Mouse (Mus musculus): Measurements from ENCODE around the gene Mtmr10. TPM values are rescaled to one million over a fixed set of nuclear protein-coding genes. Genes with fewer than 3 reads are reported as not detected.

Mtmr10 gene
- polyA plus RNA-seq, 1 experiment: 9.7 TPM

- Histone ChIP-seq H3K27ac (ENCODE audit: insufficient read depth, low read depth, low read length) (no peak overlapping the region), H3K36me3 (ENCODE audit: control insufficient read depth, insufficient read depth, low read length) (no peaks in the 10 kb centered on the region), H3K4me3 (ENCODE audit: insufficient read depth, low read depth, low read length) (no peak overlapping the region), H3K4me1 (ENCODE audit: control insufficient read depth, insufficient read depth, low read length) (peaks cover 3% of the 10 kb centered on the region; the same call in 1 of the 2 replicates), H3K27me3 (replicated peaks; ENCODE audit: control insufficient read depth, insufficient read depth, low read length) (no peaks in the 10 kb centered on the region)
- TF ChIP-seq CTCF (conservative IDR thresholded peaks at IDR 0.05; ENCODE audit: insufficient read depth, insufficient read length, low read depth, low read length) (no peak), POLR2A (IDR thresholded peaks at IDR 0.05; ENCODE audit: low read depth, low read length) (no peak)
- DNase-seq: no peak
- 81% methylated on average over 6 of the region's 6 CpGs for WGBS
Observed at GRCm38 (mm10) chr7:64290431-64290830, 3.0 kb downstream of the Mtmr10 start.

- H3K27ac ChIP-seq (ENCODE audit: insufficient read depth, low read depth, low read length): no peak overlapping the region
- peaks cover 3% of the 10 kb centered on the region; the same call in 1 of the 2 replicates for H3K4me1 ChIP-seq (ENCODE audit: control insufficient read depth, insufficient read depth, low read length)
- TF ChIP-seq POLR2A (IDR thresholded peaks at IDR 0.05; ENCODE audit: low read depth, low read length): no peak
- no peak for TF ChIP-seq CTCF (conservative IDR thresholded peaks at IDR 0.05; ENCODE audit: insufficient read depth, insufficient read length, low read depth, low read length)
- 95% methylated on average over 10 of the region's 10 CpGs for WGBS
- DNase-seq: no peak
- no peaks in the 10 kb centered on the region for H3K36me3 ChIP-seq (ENCODE audit: control insufficient read depth, insufficient read depth, low read length)
- H3K4me3 ChIP-seq (ENCODE audit: insufficient read depth, low read depth, low read length): no peak overlapping the region
- H3K27me3 ChIP-seq (replicated peaks; ENCODE audit: control insufficient read depth, insufficient read depth, low read length): no peaks in the 10 kb centered on the region
Observed at GRCm38 (mm10) chr7:64291722-64292121, 4.3 kb downstream of the Mtmr10 start.

GRCm38 (mm10) chr7:64296286-64297010 lies 9.0 kb downstream of the Mtmr10 start:
- Histone ChIP-seq H3K36me3 (ENCODE audit: control insufficient read depth, insufficient read depth, low read length) (no peaks in the 10 kb centered on the region; the same call in 1 of the 2 replicates), H3K27me3 (replicated peaks; ENCODE audit: control insufficient read depth, insufficient read depth, low read length) (no peaks in the 10 kb centered on the region), H3K4me3 (ENCODE audit: insufficient read depth, low read depth, low read length) (no peak overlapping the region), H3K27ac (ENCODE audit: insufficient read depth, low read depth, low read length) (no peak overlapping the region), H3K4me1 (ENCODE audit: control insufficient read depth, insufficient read depth, low read length) (no peaks in the 10 kb centered on the region)
- no peak for DNase-seq
- 67% methylated on average over 5 of the region's 5 CpGs for WGBS
- TF ChIP-seq CTCF (conservative IDR thresholded peaks at IDR 0.05; ENCODE audit: insufficient read depth, insufficient read length, low read depth, low read length) (no peak), POLR2A (IDR thresholded peaks at IDR 0.05; ENCODE audit: low read depth, low read length) (no peak)

GRCm38 (mm10) chr7:64310241-64310640 lies 22.8 kb downstream of the Mtmr10 start:
- 84% methylated on average over 7 of the region's 7 CpGs for WGBS
- Histone ChIP-seq H3K4me3 (ENCODE audit: insufficient read depth, low read depth, low read length) (no peak overlapping the region), H3K27ac (ENCODE audit: insufficient read depth, low read depth, low read length) (no peak overlapping the region), H3K4me1 (ENCODE audit: control insufficient read depth, insufficient read depth, low read length) (peaks cover 3% of the 10 kb centered on the region; the same call in 1 of the 2 replicates), H3K36me3 (ENCODE audit: control insufficient read depth, insufficient read depth, low read length) (no peaks in the 10 kb centered on the region; the same call in 1 of the 2 replicates), H3K27me3 (replicated peaks; ENCODE audit: control insufficient read depth, insufficient read depth, low read length) (no peaks in the 10 kb centered on the region)
- TF ChIP-seq CTCF (conservative IDR thresholded peaks at IDR 0.05; ENCODE audit: insufficient read depth, insufficient read length, low read depth, low read length): no peak
- TF ChIP-seq POLR2A (IDR thresholded peaks at IDR 0.05; ENCODE audit: low read depth, low read length): no peak
- DNase-seq: no peak

- TF ChIP-seq CTCF (conservative IDR thresholded peaks at IDR 0.05; ENCODE audit: insufficient read depth, insufficient read length, low read depth, low read length): no peak
- TF ChIP-seq POLR2A (IDR thresholded peaks at IDR 0.05; ENCODE audit: low read depth, low read length): no peak
- no peaks in the 10 kb centered on the region for H3K27me3 ChIP-seq (replicated peaks; ENCODE audit: control insufficient read depth, insufficient read depth, low read length)
- no peaks in the 10 kb centered on the region; the same call in 1 of the 2 replicates for H3K36me3 ChIP-seq (ENCODE audit: control insufficient read depth, insufficient read depth, low read length)
- H3K4me3 ChIP-seq (ENCODE audit: insufficient read depth, low read depth, low read length): no peak overlapping the region
- DNase-seq: no peak
- 70% methylated on average over 2 of the region's 2 CpGs for WGBS
- peaks cover 3% of the 10 kb centered on the region; the same call in 1 of the 2 replicates for H3K4me1 ChIP-seq (ENCODE audit: control insufficient read depth, insufficient read depth, low read length)
- no peak overlapping the region for H3K27ac ChIP-seq (ENCODE audit: insufficient read depth, low read depth, low read length)
Observed at GRCm38 (mm10) chr7:64310756-64311155, 23.3 kb downstream of the Mtmr10 start.

- TF ChIP-seq CTCF (conservative IDR thresholded peaks at IDR 0.05; ENCODE audit: insufficient read depth, insufficient read length, low read depth, low read length) (no peak), POLR2A (IDR thresholded peaks at IDR 0.05; ENCODE audit: low read depth, low read length) (no peak)
- H3K4me1 ChIP-seq (ENCODE audit: control insufficient read depth, insufficient read depth, low read length): peaks cover 3% of the 10 kb centered on the region; the same call in 1 of the 2 replicates
- H3K27ac ChIP-seq (ENCODE audit: insufficient read depth, low read depth, low read length): no peak overlapping the region
- H3K36me3 ChIP-seq (ENCODE audit: control insufficient read depth, insufficient read depth, low read length): peaks cover 4% of the 10 kb centered on the region
- 51% methylated on average over 7 of the region's 7 CpGs for WGBS
- peak; percentile 71 for DNase-seq
- no peaks in the 10 kb centered on the region for H3K27me3 ChIP-seq (replicated peaks; ENCODE audit: control insufficient read depth, insufficient read depth, low read length)
- no peak overlapping the region for H3K4me3 ChIP-seq (ENCODE audit: insufficient read depth, low read depth, low read length)
Observed at GRCm38 (mm10) chr7:64312811-64313210, 25.4 kb downstream of the Mtmr10 start.

GRCm38 (mm10) chr7:64321125-64321524 lies 33.7 kb downstream of the Mtmr10 start:
- DNase-seq: no peak
- Histone ChIP-seq H3K27ac (ENCODE audit: insufficient read depth, low read depth, low read length) (no peak overlapping the region), H3K4me3 (ENCODE audit: insufficient read depth, low read depth, low read length) (no peak overlapping the region), H3K27me3 (replicated peaks; ENCODE audit: control insufficient read depth, insufficient read depth, low read length) (no peaks in the 10 kb centered on the region), H3K36me3 (ENCODE audit: control insufficient read depth, insufficient read depth, low read length) (peaks cover 19% of the 10 kb centered on the region), H3K4me1 (ENCODE audit: control insufficient read depth, insufficient read depth, low read length) (no peaks in the 10 kb centered on the region)
- WGBS: 95% methylated on average over 5 of the region's 5 CpGs
- TF ChIP-seq CTCF (conservative IDR thresholded peaks at IDR 0.05; ENCODE audit: insufficient read depth, insufficient read length, low read depth, low read length) (no peak), POLR2A (IDR thresholded peaks at IDR 0.05; ENCODE audit: low read depth, low read length) (no peak)
